Mouse (Mus musculus) embryo, embryonic 9.5 days (tissue): ENCODE data around the gene Klk1b22.
"Not testable (repeated sequence)": the region's sequence is repeated elsewhere in the genome, so short reads cannot be mapped to it uniquely, and the experiment has no call there.

Source experiments
- DNase-seq: peaks from one replicate; pipeline ENCODE4 v3.0.0-alpha.2; 2017; ENCODE audit errors: extremely low spot score

Klk1b22 gene

DNA sequence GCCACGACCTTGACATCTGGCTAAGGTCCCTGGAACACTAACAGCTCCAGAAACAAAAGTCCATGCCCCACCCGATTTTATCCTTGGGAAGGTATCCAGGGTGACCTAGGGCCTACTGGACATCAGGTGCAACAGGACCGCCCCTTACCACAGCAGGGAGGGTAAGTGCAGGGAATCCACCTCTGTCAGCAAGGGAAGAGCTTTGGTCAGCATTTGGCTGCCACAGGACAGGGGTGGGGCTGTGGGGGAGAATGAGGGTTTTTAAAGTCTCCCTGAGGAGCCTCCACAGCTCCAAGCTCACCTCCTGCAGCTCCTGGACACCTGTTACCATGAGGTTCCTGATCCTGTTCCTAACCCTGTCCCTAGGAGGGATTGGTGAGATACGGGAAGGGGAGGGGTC, at the start of gene Klk1b22:
Gene Klk1b22, plus strand, starts transcription at position 301 of the 400 bp plus-strand sequence.
- no peak for DNase-seq

DNA sequence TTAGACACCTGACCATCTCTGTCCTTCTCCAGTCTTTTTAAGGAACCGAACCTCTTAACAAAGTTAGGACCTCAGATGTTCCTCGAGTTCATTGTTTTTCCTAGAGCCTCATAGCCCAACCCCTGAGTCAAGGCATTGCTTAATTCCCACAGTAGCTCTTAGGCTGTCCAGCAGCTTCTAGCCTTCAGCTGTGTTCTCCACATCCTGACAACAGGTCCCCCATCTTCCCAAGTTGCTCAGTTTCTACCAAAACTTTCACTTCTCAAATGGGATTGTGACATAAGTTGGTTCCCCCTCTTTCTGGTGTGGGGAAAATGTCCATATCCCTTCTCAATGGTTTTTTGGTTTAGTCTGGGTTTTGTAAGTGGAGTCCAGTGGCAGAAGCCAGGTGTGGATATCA, 40.4 kb upstream of the Klk1b22 start:
- DNase-seq, result no peak

DNA sequence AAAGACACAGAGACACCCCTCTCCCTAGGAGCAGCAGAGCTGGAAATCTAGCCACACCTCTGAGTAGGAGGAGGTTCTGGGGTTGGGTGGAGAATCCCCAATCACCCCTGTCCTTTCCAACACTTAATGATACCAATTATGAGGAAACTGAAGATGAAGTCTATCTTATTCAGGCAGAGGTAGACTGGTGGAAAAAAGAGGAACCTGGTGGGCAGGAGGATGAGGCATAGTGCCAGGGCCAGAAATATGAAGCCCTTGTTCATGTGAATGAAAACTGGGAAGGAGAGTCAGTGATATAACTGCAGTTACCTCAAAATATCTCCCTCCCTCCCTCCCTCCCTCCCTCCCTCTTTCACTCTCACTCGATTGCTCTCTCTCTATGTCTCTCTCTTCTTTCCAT, 34.8 kb upstream of the Klk1b22 start:
- no peak for DNase-seq

DNA sequence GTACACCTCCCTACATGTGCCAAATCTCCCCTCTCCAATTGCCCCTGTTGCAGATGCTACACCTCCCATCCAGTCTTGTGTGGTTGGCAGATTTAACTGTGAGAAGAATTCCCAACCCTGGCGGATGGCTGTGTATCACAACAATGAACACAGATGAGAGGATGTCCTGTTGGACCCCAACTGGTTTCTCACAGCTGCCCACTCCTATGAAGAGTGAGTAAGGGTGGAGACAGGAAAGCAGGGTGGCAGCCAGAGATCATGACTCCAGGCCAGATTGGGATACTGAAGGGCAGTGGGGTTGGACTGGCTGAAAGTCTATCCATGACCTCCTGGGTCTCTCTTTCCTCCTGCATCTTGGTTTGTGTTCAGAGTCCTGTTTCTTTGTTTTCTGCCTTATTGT, 16.4 kb upstream of the Klk1b22 start:
- no peak for DNase-seq

DNA sequence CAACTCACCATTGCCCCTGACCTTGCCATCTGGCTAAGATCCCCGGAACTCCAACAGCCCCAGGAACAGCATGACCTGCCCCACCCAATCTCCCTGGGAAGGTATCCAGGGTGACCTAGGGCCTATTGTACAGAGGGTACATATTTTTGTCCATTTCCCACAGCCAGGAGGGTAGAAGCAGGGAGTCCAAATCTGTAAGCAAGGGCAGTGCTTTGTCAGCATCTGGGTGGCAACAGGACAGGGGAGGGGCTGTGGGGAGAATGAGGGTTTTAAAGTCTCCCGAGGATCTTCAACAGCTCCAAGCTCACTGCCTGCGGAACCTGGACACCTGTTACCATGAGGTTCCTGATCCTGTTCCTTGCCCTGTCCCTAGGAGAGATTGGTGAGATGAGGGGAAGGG, 10.4 kb upstream of the Klk1b22 start, which contains the start of gene Klk1b21:
Gene Klk1b21, plus strand, starts transcription at position 301 of the 400 bp plus-strand sequence.
- DNase-seq, result not testable (repeated sequence)

DNA sequence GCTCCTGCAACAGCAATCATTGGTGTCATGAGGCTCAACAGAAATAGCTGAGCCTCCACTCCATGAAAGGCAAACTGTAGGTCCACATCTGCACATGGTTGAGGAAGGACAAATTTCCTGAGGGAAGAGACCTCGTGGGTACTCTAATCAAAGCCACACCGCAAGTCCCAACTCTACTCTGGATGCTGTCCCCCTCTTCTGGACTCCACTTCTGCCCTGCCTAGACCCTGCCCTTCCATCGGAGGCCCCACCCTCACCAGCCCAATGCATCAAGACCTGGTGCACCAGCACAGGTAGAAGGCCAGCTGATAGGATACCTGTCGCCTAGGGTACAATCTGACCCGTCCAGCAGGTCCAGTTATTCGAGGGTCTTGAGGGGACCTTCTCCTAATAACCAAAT, 11.0 kb downstream of the Klk1b22 start:
- no peak for DNase-seq

DNA sequence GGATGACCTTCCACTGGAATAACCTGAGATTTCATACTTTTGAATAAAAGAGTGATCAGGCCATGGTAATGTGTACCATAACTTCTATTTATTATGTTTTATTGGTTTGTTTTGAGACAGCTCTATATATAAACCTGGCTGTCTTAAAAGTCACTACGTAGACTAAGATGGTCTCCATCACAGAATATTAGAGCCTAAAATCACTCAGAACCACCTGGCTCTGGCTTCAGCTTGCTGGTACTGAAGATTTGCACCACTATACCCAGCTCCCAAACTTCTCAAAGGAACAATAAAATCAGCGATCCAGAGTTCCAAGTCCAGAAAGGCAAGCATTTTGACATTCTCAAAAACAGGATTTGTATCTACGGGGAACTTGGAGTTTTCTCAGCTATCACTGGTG, 24.0 kb downstream of the Klk1b22 start, which contains the start of gene Klk1b16:
Gene Klk1b16, plus strand, starts transcription at position 301 of the 400 bp plus-strand sequence.
- DNase-seq, result no peak
